Mouse (Mus musculus) ovary, postnatal 14 days (tissue): ENCODE measurements around the gene Timeless.
"Not testable (repeated sequence)": the region's sequence is repeated elsewhere in the genome, so short reads cannot be mapped to it uniquely, and the experiment has no call there.

Experiments used
- DNase-seq: peaks from one replicate; pipeline ENCODE4 v3.0.0; 2022; ENCODE audit warnings: low spot score

Timeless gene

GRCm38 (mm10) chr10:128231697-128232419 lies at the start of gene Timeless:
TSS of gene Timeless (plus strand) at chr10:128232065.
- peak; percentile 83 for DNase-seq

GRCm38 (mm10) chr10:128184296-128184695 lies 47.6 kb upstream of the Timeless start:
- DNase-seq, result no peak

- DNase-seq, result no peak
These were observed 46.5 kb upstream of the Timeless start for GRCm38 (mm10) chr10:128185277-128185940.

- DNase-seq, result peak; percentile 74
These were observed 45.9 kb upstream of the Timeless start for GRCm38 (mm10) chr10:128185959-128186358.

GRCm38 (mm10) chr10:128187181-128187605 lies 44.7 kb upstream of the Timeless start:
- DNase-seq, result no peak

GRCm38 (mm10) chr10:128188242-128188877 lies 43.5 kb upstream of the Timeless start:
- DNase-seq, result peak; percentile 75

- DNase-seq, result no peak
These were observed 40.4 kb upstream of the Timeless start for GRCm38 (mm10) chr10:128191472-128191871.

- DNase-seq, result not testable (repeated sequence)
These were observed 39.7 kb upstream of the Timeless start for GRCm38 (mm10) chr10:128192030-128192766.

- no peak for DNase-seq
These were observed 38.8 kb upstream of the Timeless start for GRCm38 (mm10) chr10:128193113-128193512.

GRCm38 (mm10) chr10:128194024-128194550 lies 37.8 kb upstream of the Timeless start, which contains the start of gene Gls2:
TSS of gene Gls2 (plus strand) at chr10:128194457.
- DNase-seq, result peak; percentile 92

- no peak for DNase-seq
These were observed 37.1 kb upstream of the Timeless start for GRCm38 (mm10) chr10:128194551-128195461.

GRCm38 (mm10) chr10:128201856-128202255 lies 30.0 kb upstream of the Timeless start:
- no peak for DNase-seq

GRCm38 (mm10) chr10:128204941-128205340 lies 26.9 kb upstream of the Timeless start:
- DNase-seq, result no peak

- no peak for DNase-seq
These were observed 23.5 kb upstream of the Timeless start for GRCm38 (mm10) chr10:128208326-128208725.

- no peak for DNase-seq
These were observed 22.4 kb upstream of the Timeless start for GRCm38 (mm10) chr10:128209311-128210009.

- no peak for DNase-seq
These were observed 21.7 kb upstream of the Timeless start for GRCm38 (mm10) chr10:128210131-128210530.

- DNase-seq, result no peak
These were observed 20.9 kb upstream of the Timeless start for GRCm38 (mm10) chr10:128210954-128211353.

- DNase-seq, result peak; percentile 82
These were observed 20.3 kb upstream of the Timeless start, which contains the start of gene Spryd4 for GRCm38 (mm10) chr10:128211390-128212108. TSS of gene Spryd4 (minus strand) at chr10:128211807.

- no peak for DNase-seq
These were observed 19.7 kb upstream of the Timeless start for GRCm38 (mm10) chr10:128212148-128212547.
